Mouse (Mus musculus): ENCODE measurements around the gene Styxl1. TPM values are rescaled to one million over a fixed set of nuclear protein-coding genes. Genes with fewer than 3 reads are reported as not detected.

Styxl1 gene
- polyA plus RNA-seq, 1 experiment: 81.5 TPM

DNA sequence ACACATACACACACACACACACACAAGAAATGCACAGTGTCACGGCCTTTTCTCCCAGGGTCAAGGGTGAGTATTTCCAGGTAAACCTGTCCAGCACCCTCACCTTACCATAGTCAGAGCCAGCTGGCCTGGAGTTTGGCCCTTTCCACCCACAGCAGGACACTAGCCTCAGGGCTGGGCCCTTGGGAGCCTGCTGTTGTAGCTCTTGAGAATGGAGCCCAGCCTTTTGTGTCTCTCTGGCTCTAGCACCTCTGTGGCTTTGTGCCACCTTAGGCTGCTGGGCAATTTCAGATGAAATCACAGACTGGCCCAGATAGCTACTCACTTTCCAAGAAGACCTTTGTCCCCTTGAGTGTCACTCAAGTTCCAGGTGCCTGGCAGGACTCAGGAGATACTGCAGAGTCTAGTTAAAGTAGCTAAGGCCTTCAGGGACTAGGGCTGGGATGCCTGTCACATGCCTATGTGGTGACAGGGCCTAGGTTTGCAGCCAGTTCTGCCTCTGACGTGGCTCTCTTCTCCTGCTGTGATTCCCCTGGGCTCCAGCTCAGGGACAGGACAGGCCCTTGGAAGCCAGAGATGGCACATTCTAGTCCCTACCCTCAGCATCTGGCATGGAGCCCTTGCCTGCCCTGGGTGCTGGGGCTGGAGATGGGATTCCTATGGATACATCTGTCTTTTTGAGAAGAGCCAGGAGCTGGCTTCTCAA is 51.4 kb downstream of the Styxl1 start:
- no peaks in the 10 kb centered on the region for H3K36me3 ChIP-seq (ENCODE audit: control insufficient read depth, insufficient read depth, low read length)
- no peaks in the 10 kb centered on the region for H3K27me3 ChIP-seq (ENCODE audit: control insufficient read depth, insufficient read depth, low read length)
- no peak for TF ChIP-seq POLR2A (IDR thresholded peaks at IDR 0.05; ENCODE audit: control insufficient read depth, low read depth, low read length)
- TF ChIP-seq CTCF (IDR thresholded peaks at IDR 0.05; ENCODE audit: control insufficient read depth, insufficient read depth, insufficient replicate concordance, low read depth, low read length): no peak
- H3K4me1 ChIP-seq (ENCODE audit: control insufficient read depth, insufficient read depth, low read length): no peaks in the 10 kb centered on the region
- no peak overlapping the region for H3K27ac ChIP-seq (ENCODE audit: control insufficient read depth, insufficient read depth, low read depth, low read length)
- no peak overlapping the region for H3K4me3 ChIP-seq (ENCODE audit: control insufficient read depth, low read depth, low read length)

DNA sequence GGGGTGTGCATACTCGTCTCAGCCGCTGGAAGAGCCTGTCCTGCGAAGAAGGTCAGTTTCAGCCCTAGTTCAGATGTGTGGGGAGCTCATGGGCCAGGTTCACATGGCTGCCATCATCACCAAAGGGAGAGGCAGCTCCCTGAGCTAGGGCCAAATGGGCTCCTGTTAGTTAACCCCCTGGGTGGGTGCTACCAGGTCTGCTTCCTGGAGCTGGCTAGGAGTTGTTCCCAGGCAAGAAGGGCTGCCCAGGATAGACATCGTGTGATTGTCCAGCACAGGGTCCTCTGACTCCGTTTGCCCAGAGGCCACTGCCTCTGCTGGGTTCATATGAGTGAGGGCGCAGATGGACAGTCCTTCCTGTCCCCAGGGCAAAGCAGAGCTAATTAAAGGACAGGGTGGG is 52.2 kb downstream of the Styxl1 start:
- no peaks in the 10 kb centered on the region for H3K27me3 ChIP-seq (ENCODE audit: control insufficient read depth, insufficient read depth, low read length)
- H3K27ac ChIP-seq (ENCODE audit: control insufficient read depth, insufficient read depth, low read depth, low read length): no peak overlapping the region
- H3K36me3 ChIP-seq (ENCODE audit: control insufficient read depth, insufficient read depth, low read length): no peaks in the 10 kb centered on the region
- H3K4me3 ChIP-seq (ENCODE audit: control insufficient read depth, low read depth, low read length): no peak overlapping the region
- TF ChIP-seq POLR2A (IDR thresholded peaks at IDR 0.05; ENCODE audit: control insufficient read depth, low read depth, low read length): no peak
- TF ChIP-seq CTCF (IDR thresholded peaks at IDR 0.05; ENCODE audit: control insufficient read depth, insufficient read depth, insufficient replicate concordance, low read depth, low read length): no peak
- H3K4me1 ChIP-seq (ENCODE audit: control insufficient read depth, insufficient read depth, low read length): no peaks in the 10 kb centered on the region

DNA sequence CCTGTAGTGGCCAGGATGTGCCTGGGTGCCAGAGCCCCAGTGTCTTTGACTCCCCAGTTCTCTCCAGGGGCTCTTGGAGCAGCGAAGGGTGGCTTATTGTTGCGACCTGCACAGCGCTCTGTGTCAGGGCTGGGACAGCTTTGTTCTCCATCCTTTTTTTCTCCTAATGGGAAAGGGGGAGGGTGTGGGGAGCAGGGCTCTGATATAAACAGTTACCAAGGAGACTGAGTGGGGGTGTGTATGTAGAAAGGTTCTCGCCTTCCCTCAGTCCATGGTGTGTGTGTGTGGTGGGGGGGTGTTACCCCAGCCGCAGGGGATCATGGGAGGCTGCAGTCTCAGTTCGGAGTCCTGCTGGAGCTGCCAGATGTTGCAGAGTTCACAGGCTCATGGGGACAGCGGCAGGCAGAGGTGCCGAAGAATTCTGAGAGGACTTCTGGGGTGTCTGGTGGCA is 52.8 kb downstream of the Styxl1 start:
- Histone ChIP-seq H3K36me3 (ENCODE audit: control insufficient read depth, insufficient read depth, low read length) (no peaks in the 10 kb centered on the region), H3K4me3 (ENCODE audit: control insufficient read depth, low read depth, low read length) (no peak overlapping the region), H3K27me3 (ENCODE audit: control insufficient read depth, insufficient read depth, low read length) (no peaks in the 10 kb centered on the region), H3K27ac (ENCODE audit: control insufficient read depth, insufficient read depth, low read depth, low read length) (no peak overlapping the region), H3K4me1 (ENCODE audit: control insufficient read depth, insufficient read depth, low read length) (no peaks in the 10 kb centered on the region; the same call in 1 of the 2 replicates)
- TF ChIP-seq POLR2A (IDR thresholded peaks at IDR 0.05; ENCODE audit: control insufficient read depth, low read depth, low read length) (no peak), CTCF (IDR thresholded peaks at IDR 0.05; ENCODE audit: control insufficient read depth, insufficient read depth, insufficient replicate concordance, low read depth, low read length) (no peak)

DNA sequence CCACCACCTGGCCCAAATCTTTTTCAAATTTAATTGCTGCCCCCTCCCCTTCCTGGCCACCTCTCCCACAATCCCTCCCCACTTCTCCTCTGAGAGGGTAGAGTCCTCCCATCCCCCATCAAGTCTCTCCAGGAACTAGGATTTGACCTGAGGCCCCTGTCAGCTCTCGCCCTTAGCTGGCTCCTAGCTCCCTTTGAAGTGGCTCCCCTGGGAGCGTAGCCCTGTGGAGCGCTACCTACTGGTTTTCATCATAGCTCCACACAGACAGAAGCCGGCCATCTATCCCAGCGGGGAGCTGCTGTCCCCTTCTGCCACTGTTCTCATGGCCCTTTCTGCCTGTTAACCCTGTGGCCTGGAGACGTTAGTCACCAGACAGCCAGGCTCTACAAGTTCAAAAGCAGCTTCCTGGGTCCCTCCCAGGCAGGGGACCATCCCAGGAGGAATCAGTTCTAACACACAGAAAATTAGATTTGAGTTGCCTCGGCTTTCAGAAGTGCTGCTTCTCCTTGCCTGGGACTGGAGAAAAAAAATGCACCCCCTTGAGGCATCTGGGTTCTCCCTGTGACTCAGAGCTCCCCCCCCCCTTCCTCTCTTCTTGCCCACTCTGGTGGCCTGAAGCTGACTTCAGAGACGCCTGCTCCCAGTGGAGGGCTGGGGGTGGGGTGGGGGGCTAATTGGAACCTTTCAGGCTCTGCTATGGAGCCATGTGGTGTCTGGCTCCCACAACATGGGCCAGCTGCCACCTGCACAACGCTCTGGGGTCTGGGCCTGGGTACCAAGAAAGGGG is 53.5 kb downstream of the Styxl1 start:
- Histone ChIP-seq H3K4me1 (ENCODE audit: control insufficient read depth, insufficient read depth, low read length) (no peaks in the 10 kb centered on the region; the same call in 1 of the 2 replicates), H3K4me3 (ENCODE audit: control insufficient read depth, low read depth, low read length) (no peak overlapping the region), H3K36me3 (ENCODE audit: control insufficient read depth, insufficient read depth, low read length) (no peaks in the 10 kb centered on the region), H3K27me3 (ENCODE audit: control insufficient read depth, insufficient read depth, low read length) (no peaks in the 10 kb centered on the region), H3K27ac (ENCODE audit: control insufficient read depth, insufficient read depth, low read depth, low read length) (no peak overlapping the region)
- no peak for TF ChIP-seq POLR2A (IDR thresholded peaks at IDR 0.05; ENCODE audit: control insufficient read depth, low read depth, low read length)
- no peak for TF ChIP-seq CTCF (IDR thresholded peaks at IDR 0.05; ENCODE audit: control insufficient read depth, insufficient read depth, insufficient replicate concordance, low read depth, low read length)

DNA sequence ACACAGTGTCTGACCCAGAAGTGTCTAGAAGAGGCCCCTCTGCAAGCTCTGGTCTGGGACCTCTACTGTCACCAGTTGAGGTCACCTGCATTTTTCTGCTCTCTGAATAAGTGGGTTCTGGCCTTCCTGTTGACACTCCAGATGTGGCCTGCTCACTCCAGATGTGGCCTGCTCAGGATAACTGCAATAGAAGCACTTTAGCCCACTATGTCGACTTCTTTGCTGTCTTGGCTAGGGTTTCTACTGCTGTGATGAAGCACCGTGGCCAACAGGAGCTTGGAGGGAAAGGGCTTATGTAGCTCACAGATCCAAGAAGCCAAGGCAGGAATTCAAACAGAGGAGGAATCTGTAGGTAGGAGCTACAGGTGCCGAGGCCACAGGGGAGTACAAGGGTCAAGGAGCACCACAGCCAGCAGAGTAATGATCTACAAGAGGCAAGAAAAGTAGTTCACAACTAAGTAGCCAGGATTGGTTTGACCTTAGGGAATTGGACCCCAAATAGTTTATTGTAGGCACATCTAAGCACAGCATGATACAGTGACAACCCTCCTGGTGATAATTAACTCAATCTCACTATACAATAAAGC is 54.9 kb downstream of the Styxl1 start:
- Histone ChIP-seq H3K27me3 (ENCODE audit: control insufficient read depth, insufficient read depth, low read length) (no peaks in the 10 kb centered on the region), H3K4me1 (ENCODE audit: control insufficient read depth, insufficient read depth, low read length) (no peaks in the 10 kb centered on the region; the same call in 1 of the 2 replicates), H3K4me3 (ENCODE audit: control insufficient read depth, low read depth, low read length) (no peak overlapping the region), H3K36me3 (ENCODE audit: control insufficient read depth, insufficient read depth, low read length) (no peaks in the 10 kb centered on the region), H3K27ac (ENCODE audit: control insufficient read depth, insufficient read depth, low read depth, low read length) (no peak overlapping the region)
- no peak for TF ChIP-seq POLR2A (IDR thresholded peaks at IDR 0.05; ENCODE audit: control insufficient read depth, low read depth, low read length)
- no peak for TF ChIP-seq CTCF (IDR thresholded peaks at IDR 0.05; ENCODE audit: control insufficient read depth, insufficient read depth, insufficient replicate concordance, low read depth, low read length)

DNA sequence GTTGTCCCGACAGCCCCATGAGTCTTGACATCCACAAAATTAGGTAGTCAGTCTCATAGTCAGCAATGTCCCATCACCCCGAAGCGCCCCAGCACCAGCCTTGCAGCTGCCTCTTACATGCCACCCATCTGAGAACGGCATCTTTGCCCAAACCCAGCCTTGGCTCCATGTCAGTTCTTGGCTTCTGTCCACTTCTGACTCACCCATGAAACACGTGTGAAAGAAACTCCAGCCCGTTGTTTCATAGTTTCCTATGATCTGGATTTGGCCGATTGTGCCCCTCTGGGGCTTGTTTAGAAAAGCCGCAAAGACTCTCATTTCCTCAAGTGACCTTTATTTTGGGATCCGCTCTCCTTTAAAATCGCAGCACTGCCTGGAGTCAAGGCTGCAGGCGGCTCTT is 56.1 kb downstream of the Styxl1 start:
- H3K4me1 ChIP-seq (ENCODE audit: control insufficient read depth, insufficient read depth, low read length): no peaks in the 10 kb centered on the region; the same call in 1 of the 2 replicates

DNA sequence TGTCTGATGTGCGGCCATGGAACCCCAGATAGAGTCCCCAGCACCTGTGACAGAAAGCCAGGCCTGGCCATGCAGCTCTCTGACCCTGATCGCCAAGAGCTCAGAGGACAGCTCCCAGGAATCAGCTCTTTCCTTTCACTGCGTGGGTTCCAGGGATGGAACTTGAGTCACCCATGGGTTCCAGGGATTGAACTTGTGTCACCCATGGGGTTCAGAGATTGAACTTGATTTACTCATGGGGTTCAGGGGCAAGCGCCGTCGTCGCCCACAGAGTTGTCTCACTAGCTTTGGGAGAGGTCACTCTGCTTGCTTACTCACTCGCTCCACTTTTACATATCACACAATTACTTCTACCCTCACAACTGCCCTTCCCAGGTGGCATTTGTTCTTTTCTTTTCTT is 57.1 kb downstream of the Styxl1 start:
- Histone ChIP-seq H3K36me3 (ENCODE audit: control insufficient read depth, insufficient read depth, low read length) (no peaks in the 10 kb centered on the region), H3K27ac (ENCODE audit: control insufficient read depth, insufficient read depth, low read depth, low read length) (no peak overlapping the region), H3K27me3 (ENCODE audit: control insufficient read depth, insufficient read depth, low read length) (no peaks in the 10 kb centered on the region), H3K4me3 (ENCODE audit: control insufficient read depth, low read depth, low read length) (no peak overlapping the region), H3K4me1 (ENCODE audit: control insufficient read depth, insufficient read depth, low read length) (no peaks in the 10 kb centered on the region; the same call in 1 of the 2 replicates)
- TF ChIP-seq POLR2A (IDR thresholded peaks at IDR 0.05; ENCODE audit: control insufficient read depth, low read depth, low read length) (no peak), CTCF (IDR thresholded peaks at IDR 0.05; ENCODE audit: control insufficient read depth, insufficient read depth, insufficient replicate concordance, low read depth, low read length) (no peak)

More for the DNA sequence above, 56.1 kb downstream of the Styxl1 start:
- no peak overlapping the region for H3K4me3 ChIP-seq (ENCODE audit: control insufficient read depth, low read depth, low read length)
- no peaks in the 10 kb centered on the region for H3K27me3 ChIP-seq (ENCODE audit: control insufficient read depth, insufficient read depth, low read length)
- H3K36me3 ChIP-seq (ENCODE audit: control insufficient read depth, insufficient read depth, low read length): no peaks in the 10 kb centered on the region
- no peak overlapping the region for H3K27ac ChIP-seq (ENCODE audit: control insufficient read depth, insufficient read depth, low read depth, low read length)
- TF ChIP-seq CTCF (IDR thresholded peaks at IDR 0.05; ENCODE audit: control insufficient read depth, insufficient read depth, insufficient replicate concordance, low read depth, low read length): no peak
- no peak for TF ChIP-seq POLR2A (IDR thresholded peaks at IDR 0.05; ENCODE audit: control insufficient read depth, low read depth, low read length)

Measured in testis, adult 2 months (tissue).